Mouse (Mus musculus) embryonic facial prominence, embryonic 15.5 days (tissue): ENCODE data around the gene Gm15127. TPM values are rescaled to one million over a fixed set of nuclear protein-coding genes. Genes with fewer than 3 reads are reported as not detected.
"Not testable (repeated sequence)": the region's sequence is repeated elsewhere in the genome, so short reads cannot be mapped to it uniquely, and the experiment has no call there.

Source experiments
- ATAC-seq: fragments of 200-750 bp; cut with Nextera tagmentation; 2 replicates; pipeline ENCODE4 v1.8.0; 2017; ENCODE audit warnings: low read depth, moderate TSS enrichment; ENCODE audit not compliant: insufficient number of reproducible peaks, low FRiP score, low TSS enrichment
- H3K27ac ChIP-seq: fragments of 300-500 bp; sonication (generic); replicated peaks from 2 replicates; pipeline ENCODE4 v1.5.1; 2015; ENCODE audit warnings: mild to moderate bottlenecking, inconsistent platforms
- H3K27me3 ChIP-seq: fragments of 300-500 bp; sonication (generic); 2 replicates; pipeline ENCODE4 v1.6.1; 2015; ENCODE audit warnings: inconsistent platforms
- H3K36me3 ChIP-seq: fragments of 300-500 bp; sonication (generic); 2 replicates; pipeline ENCODE4 v1.6.1; 2015; ENCODE audit warnings: mild to moderate bottlenecking, inconsistent platforms
- H3K4me1 ChIP-seq: fragments of 300-500 bp; sonication (generic); 2 replicates; pipeline ENCODE4 v1.6.1; 2015; ENCODE audit warnings: inconsistent platforms
- H3K4me2 ChIP-seq: fragments of 300-500 bp; sonication (generic); replicated peaks from 2 replicates; pipeline ENCODE4 v1.6.1; 2015; ENCODE audit warnings: mild to moderate bottlenecking, inconsistent platforms
- H3K4me3 ChIP-seq: fragments of 300-500 bp; sonication (generic); replicated peaks from 2 replicates; pipeline ENCODE4 v1.5.1; 2015; ENCODE audit warnings: mild to moderate bottlenecking, inconsistent platforms
- H3K9ac ChIP-seq: fragments of 300-500 bp; sonication (generic); 2 replicates; pipeline ENCODE4 v1.6.1; 2015; ENCODE audit warnings: inconsistent platforms
- H3K9me3 ChIP-seq: fragments of 300-500 bp; sonication (generic); replicated peaks from 2 replicates; pipeline ENCODE4 v1.6.1; 2016; ENCODE audit warnings: inconsistent platforms
- WGBS: fragments of 180-500 bp; shearing (Covaris S2); methylation state at CpG from one replicate; pipeline ENCODE4 v1.1.7; 2015; 5-methylcytosine and 5-hydroxymethylcytosine counted together
- polyA plus RNA-seq: library from polyadenylated mRNA; unstranded; fragments of >200 nt; fragmentation: Nextera tagmentation; extraction: Ambion mirVana; gene quantifications from 2 replicates; pipeline ENCODE4 v1.2.1, GENCODE M21; 2015

Gm15127 gene
- not detected in 2 replicates for polyA plus RNA-seq

- not testable (repeated sequence) for ATAC-seq
- WGBS: 75% methylated on average over 3 of the region's 4 CpGs
Measured at GRCm38 (mm10) chrX:148663298-148663697, at the start of gene Gm15127. Gm15127 (plus strand) TSS chrX:148663598.

GRCm38 (mm10) chrX:148615053-148615452 is 48.3 kb upstream of the Gm15127 start, which contains the start of gene Gm8334:
Gm8334 (minus strand) TSS chrX:148615153.
- not testable (repeated sequence) for H3K36me3 ChIP-seq, H3K9ac ChIP-seq, H3K9me3 ChIP-seq, H3K4me1 ChIP-seq, H3K4me2 ChIP-seq, H3K27me3 ChIP-seq, H3K4me3 ChIP-seq, H3K27ac ChIP-seq, ATAC-seq
- 78% methylated on average over 4 of the region's 7 CpGs for WGBS

More at GRCm38 (mm10) chrX:148663298-148663697, at the start of gene Gm15127:
- H3K4me2 ChIP-seq, H3K9ac ChIP-seq, H3K27me3 ChIP-seq, H3K36me3 ChIP-seq, H3K27ac ChIP-seq, H3K9me3 ChIP-seq, H3K4me1 ChIP-seq, H3K4me3 ChIP-seq: not testable (repeated sequence)

GRCm38 (mm10) chrX:148676290-148676689 is 12.9 kb downstream of the Gm15127 start:
- H3K36me3 ChIP-seq, H3K4me2 ChIP-seq, ATAC-seq, H3K9me3 ChIP-seq, H3K27ac ChIP-seq, H3K4me1 ChIP-seq, H3K4me3 ChIP-seq, H3K9ac ChIP-seq, H3K27me3 ChIP-seq: not testable (repeated sequence)
- WGBS: 23% methylated on average over 1 of the region's 1 CpGs

Other genes starting within 250 kb of the Gm15127 start
- gene Gm15114, start 174.6 kb upstream of the Gm15127 start, polyA plus RNA-seq: not detected in 2 replicates
- not detected in 2 replicates for gene Gm8334, start 48.4 kb upstream of the Gm15127 start, polyA plus RNA-seq
- not detected in 2 replicates for gene Luzp4, start 194.0 kb downstream of the Gm15127 start, polyA plus RNA-seq